Mouse (Mus musculus): Measurements from ENCODE around the gene Cdr2l.

Cdr2l gene

DNA sequence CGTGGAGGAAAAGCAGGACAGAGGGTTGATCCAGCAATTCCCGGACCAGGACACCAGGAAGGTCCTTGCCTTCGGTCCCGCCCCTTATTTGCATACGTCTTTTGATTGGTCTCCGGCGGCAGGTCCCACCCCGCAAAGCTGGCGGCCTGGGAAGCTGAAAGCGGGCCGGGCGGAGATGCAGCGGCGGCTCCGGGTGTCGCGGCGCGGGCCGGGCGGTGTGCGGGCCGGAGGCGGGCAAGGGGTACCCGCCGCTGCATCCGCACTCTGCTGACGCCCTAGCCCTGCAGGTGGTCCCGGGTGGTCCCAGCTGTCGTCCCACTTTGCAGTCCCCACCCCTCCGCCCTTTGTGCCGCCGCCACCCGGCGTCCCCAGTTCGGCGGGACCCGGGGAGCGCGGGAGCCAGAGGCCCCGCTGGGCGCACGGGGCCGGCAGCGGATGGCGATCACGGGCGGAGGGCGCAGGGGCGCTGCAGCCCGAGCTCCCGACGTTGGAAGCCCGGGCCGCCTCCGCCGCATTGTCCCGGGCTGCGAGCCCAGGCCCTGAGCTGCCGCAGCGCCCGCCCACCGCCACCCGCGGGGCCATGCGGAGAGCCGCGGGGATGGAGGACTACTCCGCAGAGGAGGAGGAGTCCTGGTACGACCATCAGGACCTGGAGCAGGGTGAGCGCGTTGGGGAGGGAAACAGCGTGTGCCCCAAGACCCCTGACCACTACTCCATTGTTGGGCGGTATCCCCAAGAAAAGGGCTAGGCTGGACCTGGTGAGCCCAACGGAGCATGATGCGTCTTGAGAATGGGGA is at the start of gene Cdr2l:
Gene Cdr2l (plus strand): TSS at position 174 of the 797 bp plus-strand sequence.
- peak; percentile 76 to 87 for DNase-seq (ENCODE audit: low spot score in 2 of 2)

DNA sequence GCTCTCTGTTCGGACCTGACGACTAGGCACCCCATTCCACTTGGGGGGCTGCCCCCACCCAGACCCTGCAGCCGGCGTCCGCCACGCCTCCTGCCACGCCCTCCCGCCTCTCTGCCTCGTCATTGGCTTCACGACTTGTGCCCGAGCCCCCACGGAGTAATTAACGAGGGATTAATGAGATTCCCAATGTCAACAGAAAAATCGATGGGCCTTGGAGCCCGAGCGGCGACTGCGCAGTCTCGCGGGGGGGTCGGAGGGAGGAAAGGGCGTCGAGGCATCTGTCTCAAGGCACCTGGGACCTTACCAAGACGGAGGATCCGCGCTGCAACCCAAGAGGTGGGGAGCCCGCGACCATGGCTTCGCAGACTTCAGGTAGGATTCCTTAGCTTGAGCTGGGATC is 47.2 kb upstream of the Cdr2l start, which contains the start of gene Otop3:
Gene Otop3 (plus strand): TSS at position 201 of the 400 bp plus-strand sequence.
- no peak for DNase-seq (ENCODE audit: low spot score in 2 of 2)

DNA sequence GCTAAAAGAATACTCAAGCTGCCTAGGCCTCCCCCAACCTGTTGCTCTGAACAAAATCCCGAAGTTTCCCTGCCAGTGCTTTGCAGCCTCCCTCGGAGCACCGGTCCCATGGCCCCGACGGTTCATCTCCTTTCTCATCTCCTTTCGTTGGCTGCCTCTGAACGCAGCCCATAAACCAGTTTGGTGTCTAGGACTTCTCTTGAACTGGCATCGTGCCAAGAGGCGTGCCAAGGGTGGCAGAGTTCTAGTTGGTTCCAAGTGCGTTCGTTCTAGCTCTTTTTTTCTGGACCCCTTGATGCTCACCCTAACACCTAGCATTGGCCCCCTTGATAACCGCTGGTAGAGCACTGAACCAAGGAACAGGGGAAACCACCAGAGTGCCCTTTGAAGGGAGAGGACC is 46.5 kb upstream of the Cdr2l start:
- no peak for DNase-seq (ENCODE audit: low spot score in 2 of 2)

DNA sequence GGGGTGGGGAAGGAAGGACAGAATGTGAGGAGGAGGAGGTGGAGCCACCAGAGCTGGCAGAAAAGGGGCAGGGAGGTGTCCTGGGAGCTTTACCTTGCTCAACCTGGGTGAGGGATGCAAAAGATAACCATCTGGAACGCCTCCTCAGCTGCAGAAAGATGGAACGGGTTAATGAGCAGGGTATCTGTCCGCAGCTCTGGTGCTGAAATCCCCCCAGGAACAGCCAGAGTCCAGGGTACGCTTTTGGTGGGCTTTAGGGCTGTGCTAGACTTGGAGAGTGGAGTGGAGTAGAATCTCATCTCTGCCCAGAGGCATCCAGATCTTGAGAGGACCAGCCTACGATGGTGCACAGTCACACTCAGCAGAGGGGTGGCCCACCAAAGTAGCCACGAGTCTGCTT is 45.6 kb upstream of the Cdr2l start:
- DNase-seq (ENCODE audit: low spot score in 2 of 2), result no peak

DNA sequence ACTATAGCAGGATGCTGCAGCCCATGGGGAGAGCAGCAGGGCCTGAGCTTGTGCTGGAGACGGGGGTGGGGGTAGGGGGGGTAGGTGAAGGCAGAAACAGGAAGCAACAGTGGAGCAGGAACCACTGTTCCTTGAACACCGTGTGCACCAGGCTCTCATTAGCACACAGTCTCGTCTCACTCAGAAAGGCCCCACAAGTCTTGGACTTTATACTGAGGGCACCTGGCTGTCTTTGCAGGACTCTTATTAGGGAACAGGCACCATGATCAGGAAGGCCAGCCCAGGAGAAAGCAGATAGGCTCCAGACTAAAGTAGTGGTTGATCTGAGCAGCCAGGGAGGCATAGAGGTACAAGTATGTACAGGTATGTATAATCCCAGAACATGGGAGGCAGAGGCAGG is 44.4 kb upstream of the Cdr2l start:
- DNase-seq (ENCODE audit: low spot score in 2 of 2), result no peak

DNA sequence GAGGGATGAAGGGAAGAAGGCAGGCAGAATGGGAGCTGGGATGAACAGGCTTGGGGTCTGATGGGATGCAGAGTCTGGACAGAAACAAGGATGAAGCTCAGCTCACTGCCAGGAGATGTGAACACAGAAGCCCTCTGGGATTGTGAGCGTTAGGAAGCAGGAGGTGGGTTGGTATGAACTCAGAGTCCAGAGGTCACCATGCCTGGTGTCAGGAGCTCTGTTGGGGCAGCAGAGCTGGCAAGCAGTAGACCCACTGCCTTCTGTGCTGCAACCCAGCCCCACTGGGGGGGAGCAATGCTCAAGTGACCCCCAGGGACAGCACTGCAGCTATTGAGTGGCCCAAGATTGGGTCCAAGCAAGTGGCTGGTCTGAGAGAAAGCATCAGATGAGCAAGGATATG is 43.9 kb upstream of the Cdr2l start:
- DNase-seq (ENCODE audit: low spot score in 2 of 2), result no peak

DNA sequence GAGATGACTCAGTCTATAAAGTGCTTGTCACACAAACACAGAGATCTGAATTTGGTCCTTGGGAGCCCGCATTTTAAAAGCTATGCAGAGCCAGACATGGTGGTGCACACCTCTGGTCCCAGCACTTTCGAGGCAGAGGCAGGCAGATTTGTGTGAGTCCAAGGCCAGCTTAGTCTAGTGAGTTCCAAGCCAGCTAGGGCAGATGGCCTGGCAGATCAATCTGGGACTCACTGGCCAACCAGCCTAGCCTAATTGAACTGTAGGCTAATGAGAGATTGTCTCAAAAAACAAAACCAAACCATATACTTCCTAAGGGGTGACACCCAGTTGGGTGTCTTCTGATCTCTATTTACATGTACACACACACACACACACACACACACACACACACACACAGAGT is 40.5 kb upstream of the Cdr2l start:
- no peak for DNase-seq (ENCODE audit: low spot score in 2 of 2)

DNA sequence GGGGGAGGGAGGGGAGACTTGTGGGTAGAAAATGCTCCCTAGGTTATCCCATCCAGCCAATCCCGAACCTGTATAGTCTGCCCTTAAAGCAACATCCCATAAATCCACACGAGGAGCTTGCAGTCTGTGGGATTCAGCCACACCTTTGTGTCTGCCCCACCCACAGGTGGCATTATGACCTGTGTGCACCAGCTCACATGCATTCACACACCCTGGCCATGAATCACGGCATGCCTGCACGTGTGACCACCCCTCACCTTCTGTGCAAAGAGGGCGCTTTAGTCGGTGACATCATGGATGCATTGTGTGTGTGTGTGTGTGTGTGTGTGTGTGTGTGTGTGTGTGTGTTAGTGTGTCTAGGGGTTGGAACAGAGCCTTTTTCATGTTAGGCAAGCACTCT is 39.9 kb upstream of the Cdr2l start:
- no peak for DNase-seq (ENCODE audit: low spot score in 2 of 2)

DNA sequence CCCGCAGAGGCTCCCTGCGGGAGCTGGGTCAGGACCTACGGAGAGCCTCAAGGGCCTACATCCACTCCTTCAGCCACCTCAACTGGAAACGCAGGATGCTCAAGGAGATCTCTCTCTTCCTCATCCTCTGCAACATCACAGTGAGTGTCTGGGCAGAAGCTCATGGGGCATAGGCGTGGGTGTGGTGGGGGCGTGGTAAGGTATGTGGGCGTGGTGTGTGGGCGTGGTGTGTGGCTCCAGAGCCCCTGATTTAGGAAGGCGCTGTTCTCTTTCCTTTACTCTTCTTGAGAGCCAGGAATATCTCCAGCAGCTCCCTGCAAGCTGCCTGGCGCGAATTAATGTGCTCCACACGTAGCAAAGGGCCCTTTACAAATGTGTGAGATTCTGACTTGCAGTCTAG is 36.7 kb upstream of the Cdr2l start:
- DNase-seq (ENCODE audit: low spot score in 2 of 2), result no peak

DNA sequence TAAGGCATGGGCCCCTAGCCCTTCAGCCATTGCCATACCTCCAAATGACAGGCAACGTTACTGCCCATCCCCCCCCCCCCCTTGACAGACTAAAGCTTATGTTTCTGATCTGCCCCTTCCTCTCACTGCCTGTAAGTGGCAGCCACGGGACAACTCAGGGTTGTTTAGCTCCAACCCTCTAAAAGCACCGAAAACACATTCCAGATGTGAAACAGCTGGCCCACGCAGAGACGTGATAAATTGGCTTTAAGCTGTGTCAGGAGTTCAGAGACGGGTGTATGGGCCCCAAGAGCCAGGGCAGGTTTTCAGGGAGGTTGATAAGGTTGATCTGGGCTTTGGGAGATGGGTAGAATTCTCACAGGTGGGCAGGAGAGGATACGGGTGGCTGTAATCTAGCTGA is 36.2 kb upstream of the Cdr2l start:
- DNase-seq (ENCODE audit: low spot score in 2 of 2), result no peak

DNA sequence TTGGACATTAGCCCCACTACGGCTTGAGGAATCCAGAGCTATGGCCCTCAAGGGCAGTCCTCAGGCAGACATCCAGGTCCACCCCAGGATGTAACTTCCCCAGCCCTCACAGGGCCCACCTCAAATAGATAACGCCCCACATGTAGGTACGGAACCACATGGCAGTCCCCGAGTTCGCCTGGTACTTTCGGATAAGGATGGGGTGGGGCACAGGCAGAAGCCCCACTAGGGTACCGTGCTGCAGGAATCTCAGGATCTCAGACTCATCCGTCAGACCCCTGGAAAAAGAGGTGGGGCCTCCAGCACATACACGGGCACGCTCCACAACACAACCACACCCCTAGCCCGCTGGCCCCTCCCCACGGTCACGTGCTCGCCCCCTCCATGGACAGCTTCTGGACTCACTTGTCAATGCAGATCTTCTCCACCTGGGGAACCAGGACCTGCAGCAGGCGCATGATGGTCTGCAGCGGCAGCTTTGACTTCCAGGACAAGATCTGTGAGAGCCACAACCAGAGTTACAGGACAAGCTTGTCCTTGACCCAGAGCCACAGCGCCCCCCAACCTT is 33.0 kb upstream of the Cdr2l start:
- DNase-seq (ENCODE audit: low spot score in 2 of 2), result no peak

DNA sequence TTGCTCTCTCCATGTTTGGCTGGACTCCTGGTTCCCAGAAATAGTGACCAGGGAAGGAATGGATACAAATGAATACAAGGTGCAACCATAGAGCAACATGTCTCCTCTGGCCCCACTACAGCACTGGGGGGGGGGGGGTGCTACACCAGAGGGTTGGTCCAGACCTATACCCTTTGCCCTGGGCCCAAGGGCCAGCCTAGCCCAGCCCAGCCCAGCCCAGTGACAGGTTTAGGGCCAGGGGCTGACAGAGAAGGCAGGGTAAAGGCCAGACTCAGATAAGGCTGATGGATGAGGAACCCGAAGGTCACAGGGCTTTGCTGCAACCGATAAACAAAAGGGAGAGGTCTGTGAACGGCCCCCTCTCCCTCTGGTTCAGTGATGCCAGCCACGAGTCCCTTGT is 31.7 kb upstream of the Cdr2l start:
- DNase-seq (ENCODE audit: low spot score in 2 of 2), result no peak

DNA sequence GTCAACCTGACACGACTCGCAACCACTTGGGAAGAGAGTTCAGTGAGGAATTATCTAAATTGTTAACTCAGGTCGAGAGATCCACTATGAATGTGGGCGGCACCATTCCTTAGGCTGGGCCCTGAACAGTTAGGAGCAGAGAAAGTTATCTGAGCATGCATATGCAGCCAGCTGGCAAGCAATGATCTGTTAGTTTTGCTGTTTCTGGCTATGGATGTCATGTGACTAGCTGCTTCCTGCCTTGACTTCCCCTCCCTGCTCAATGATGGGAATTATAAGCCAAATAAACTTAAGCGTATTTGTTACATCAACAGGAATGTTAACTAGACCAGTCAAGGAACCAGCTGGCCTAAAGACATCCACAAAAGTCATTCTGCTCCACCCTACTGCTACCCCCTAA is 28.3 kb upstream of the Cdr2l start:
- DNase-seq (ENCODE audit: low spot score in 2 of 2), result no peak

DNA sequence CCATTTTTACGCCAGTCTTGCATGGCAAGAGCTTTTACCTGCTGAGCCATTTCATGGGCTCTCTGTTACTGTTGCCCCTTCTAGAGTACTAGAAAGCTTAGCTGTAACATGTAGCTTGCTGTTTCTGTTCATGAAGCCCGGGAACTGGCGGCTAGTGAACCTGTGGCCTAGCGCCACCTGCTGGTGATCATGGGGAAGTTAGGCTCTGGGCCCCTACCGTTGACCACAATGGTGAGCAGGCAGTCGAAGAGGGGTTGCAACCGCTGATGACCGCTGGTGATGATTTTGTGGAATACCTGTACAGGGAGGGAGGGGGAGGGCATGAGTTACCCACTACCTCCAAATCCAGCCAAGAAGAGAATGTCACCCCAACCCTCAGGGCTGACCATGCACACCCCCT is 27.5 kb upstream of the Cdr2l start:
- DNase-seq (ENCODE audit: low spot score in 2 of 2), result peak; percentile 70 to 81

DNA sequence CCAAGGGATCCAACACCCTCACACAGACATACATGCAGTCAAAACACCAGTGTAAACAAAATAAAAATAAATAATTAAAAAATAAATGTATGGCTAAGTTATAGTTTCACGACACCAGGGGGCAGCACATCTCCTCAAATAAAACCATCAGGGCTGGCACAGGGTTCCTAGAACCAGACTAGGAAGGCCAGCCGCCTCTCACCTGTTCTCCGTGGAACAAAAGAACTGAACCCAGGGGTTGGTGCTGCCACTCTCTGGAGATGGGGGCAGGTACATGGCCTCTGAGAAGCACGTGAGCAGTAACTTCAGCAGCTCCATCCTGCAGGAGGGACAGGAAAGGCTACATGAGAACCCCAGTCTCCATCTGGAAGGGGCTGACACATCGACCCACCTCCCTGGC is 23.2 kb upstream of the Cdr2l start:
- peak in 1 of 2 experiments; percentile 69 for DNase-seq (ENCODE audit: low spot score in 2 of 2)

DNA sequence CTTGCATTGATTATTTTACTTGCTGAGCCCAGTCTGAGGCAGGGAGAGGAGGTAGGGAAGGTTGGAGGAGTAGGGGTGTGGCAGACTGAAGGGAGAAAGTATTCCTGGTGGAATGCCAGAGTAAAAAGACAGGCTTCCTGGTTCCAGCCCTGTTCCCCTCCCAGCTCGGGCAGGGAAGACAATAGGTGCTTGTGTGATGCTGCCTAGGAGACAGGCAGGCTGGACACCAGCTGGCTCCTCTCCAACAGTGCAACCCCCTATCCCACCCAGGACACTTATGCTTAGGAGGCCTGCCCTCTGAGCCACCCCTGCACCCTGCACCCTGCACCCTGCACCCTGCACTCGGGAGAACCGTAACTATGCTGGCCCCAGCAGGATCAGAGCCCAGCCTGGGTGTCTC is 22.4 kb upstream of the Cdr2l start:
- no peak for DNase-seq (ENCODE audit: low spot score in 2 of 2)

DNA sequence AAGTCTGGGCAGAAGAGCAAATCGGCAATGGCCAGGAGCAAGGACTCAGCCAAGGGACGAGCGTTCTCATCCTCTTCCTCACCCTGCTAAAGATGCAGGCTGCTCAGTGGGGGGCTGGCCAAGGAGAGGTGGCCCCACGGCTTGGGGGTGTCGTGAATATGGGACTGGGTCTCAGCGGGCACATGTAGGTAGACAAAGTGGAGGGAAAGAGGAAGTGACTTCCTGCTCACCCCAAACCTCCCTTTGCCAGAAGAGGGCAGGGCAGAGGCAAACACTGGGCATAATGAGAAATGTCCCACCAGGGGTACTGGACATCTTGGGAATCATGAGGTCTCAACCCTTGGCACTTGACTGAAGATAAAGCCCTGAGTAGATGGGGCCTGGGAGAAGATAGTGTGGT is 22.0 kb upstream of the Cdr2l start:
- DNase-seq (ENCODE audit: low spot score in 2 of 2), result no peak

DNA sequence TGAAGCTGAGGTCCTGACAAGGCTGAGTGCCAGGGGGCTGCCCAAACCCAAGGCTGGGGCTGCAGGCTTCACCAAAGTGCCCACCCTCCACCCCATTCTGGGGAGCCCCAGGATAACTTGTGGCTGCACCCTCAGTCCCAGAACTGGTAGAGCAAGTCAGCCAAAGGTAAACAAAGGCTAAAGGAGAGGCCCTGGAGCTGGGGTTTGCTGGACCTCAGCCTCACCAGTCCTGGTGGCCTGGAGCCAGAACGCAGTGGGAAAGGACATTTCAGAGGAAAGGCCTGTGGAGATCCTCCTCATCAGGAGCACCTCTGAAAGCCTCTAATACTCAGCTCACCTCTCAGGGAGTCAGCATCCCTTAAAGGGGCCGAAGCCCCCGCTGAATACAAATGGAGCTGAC is 17.6 kb upstream of the Cdr2l start:
- DNase-seq (ENCODE audit: low spot score in 2 of 2), result no peak

DNA sequence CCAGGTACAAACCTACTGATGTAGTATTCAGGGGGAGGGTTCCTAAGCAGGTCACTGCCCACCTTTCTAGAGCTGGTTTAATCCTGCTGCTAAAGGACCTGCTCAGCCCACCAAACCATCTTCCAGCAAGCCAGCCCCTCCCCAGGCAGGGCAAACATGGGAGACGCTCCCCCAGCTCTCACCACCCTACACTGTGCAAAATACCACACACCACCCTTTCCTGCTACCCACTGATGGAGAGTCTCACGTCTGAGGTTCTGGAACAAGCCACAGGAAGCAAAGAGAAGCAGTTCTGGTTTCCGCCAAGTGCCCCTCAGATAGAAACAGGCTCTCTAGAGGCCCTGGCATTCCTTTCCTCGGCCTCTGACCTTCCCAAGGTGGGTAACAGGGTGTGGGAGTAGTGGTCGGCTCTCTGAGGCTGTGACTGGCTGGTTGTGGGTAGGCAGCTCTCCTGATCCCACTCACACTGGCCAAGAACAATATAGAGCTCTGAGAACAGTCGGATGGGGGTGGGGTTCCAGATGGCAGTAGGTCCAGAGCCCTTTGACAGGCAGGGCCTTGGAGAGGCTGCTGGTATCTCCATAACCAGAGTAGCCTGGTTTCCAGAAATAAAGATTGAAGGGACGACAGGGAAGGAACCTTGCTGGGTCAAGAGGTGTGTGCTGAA is 15.5 kb upstream of the Cdr2l start:
- DNase-seq (ENCODE audit: low spot score in 2 of 2), result no peak

DNA sequence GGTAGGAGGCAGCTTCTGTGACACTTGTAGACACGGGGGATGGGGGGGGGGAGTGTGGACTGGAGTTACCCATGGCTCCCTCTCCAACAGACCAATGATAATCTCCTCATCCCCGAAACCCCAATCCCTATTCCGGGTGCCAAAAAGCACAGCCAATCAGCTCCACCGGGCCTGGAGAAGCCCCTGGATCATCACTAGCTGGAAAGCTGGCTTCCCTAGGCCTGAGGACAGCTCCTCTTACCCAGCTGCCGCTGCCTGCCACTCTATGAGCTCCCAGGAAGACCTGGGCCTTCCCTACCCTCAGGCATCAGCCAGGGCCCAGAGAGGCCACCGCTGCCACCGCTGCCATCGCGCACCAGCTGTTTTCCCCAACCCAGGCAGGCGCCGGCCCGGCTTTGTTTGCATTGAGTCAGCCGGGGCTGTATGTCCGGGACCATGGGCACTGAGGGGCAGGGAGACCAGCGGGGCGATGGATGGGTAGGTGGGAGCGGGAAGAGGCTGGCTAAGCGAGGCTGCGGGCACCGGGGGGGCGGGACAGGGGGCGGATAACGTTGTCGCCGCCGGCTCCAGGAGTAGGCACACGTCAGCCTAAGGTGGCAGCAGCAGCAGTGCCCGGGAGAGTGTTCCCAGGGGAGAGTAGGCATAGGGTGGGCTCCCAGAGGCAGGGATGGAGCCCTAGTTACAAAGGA is 14.9 kb upstream of the Cdr2l start:
- DNase-seq (ENCODE audit: low spot score in 2 of 2), result peak in 1 of 2 experiments; percentile 48

DNA sequence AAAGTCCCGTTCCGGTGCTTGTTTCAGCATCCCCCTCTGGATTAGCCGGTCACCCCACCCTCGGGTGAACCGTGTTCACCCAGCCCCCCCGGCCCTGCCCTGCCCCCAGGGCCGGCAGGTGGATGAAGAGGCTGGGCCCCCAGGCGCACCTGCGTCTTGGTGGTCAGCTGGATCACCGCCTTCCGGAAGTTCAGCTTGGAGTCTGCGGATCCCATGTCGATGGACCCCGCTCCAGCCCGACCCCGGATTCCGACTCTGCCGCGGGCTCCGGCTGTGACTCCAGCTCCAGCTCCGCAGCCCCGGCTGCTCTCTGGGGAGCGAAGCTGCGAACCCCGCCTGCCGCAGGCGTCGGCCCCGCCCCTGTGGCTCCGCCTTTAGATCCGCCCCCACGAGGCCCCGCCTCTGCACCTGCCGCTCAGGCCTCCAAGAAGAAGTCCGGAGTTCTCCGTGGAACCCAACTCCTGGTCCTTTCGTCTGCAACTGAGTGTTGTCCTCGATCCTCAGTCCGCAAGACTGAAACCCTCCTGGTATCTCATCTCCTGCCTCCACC is 14.2 kb upstream of the Cdr2l start, which contains the start of gene Hid1:
Gene Hid1 (minus strand): TSS at position 362 of the 550 bp plus-strand sequence.
- DNase-seq (ENCODE audit: low spot score in 2 of 2), result peak; percentile 53 to 73

DNA sequence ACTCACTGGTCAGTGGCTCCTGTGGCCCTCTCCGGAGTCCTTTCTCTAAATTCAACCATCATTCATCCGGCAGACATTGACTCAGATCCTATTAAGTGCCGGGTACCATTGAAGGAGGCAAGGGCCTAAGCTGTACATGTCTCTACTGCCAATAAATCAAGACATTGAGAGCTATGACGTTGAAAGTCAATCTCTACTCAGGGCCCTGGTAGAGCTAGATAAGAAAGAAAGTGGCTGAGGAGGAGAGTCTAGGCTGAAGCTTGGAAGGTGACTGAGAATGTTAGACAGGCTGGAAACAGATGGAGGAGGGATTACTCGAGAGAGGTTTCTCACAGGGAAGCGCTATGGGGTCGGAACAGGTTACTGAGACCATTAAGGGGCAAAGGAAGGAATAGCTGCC is 11.3 kb upstream of the Cdr2l start:
- no peak for DNase-seq (ENCODE audit: low spot score in 2 of 2)
